Comparison of ENCODE assay signal across 8 mouse cellular contexts in the genomic region with DNA sequence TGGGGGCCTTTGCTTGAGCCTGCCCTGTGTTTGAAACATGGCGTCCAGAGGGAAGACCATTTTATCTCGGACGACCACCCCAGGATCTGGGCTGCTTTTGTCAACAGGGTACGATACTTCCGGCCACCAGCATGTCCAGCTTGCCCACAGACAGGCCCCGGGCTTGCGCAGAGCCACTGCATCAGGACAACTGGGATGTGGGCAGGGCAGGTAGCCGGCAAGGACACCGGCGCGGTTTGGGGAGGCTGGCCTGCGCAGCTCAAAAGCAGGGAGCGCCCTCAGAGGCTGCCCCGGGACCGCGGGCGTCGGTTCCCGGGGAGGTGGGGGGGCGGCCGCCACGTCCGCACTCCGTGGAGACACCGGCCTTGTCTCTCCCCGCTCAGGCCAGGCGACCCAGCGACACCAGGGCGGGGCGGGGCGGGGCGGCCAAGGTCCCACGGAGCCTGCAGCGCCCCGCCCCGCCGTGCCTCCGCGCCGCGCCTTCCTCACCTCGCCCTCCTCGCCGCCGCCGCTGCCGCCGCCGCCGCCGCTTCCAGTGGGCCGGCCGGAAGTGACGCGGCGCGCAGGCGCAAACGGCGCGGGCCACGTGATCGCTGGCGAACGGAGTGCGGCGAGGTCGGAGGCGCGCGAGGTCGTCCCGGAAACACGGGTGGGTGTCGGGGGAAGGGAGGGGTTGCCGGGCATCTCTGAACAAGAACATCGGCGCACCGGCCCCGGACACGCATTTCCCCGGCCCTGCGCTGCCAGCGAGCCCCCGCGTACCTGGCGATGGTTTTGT. TPM values are rescaled to one million over a fixed set of nuclear protein-coding genes. Genes with fewer than 3 reads are reported as not detected.
A peak's percentile ranks its signal among the peaks of the same experiment; 100 is the strongest.
DNase-seq lines count a peak whose midpoint lies in the region; ATAC-seq and TF ChIP-seq lines count a peak whose summit lies in the region.

Gene Mcrip1 (minus strand): TSS at position 560 of the 778 bp plus-strand sequence.

- peak; percentile 87 for DNase-seq in c-Kit-negative CD71-positive TER-119-positive erythroid progenitor cells, embryonic 14.5 days (ENCODE audit: low read depth, low spot score)
- peak; percentile 60 for DNase-seq in fibroblast of lung, adult 2 months (ENCODE audit: low read depth)
- DNase-seq in kidney, postnatal 10 days, result peak; percentile 98
- peak; percentile 87 for DNase-seq in liver, embryonic 11.5 days (ENCODE audit: low spot score)
- DNase-seq in spleen, postnatal 4 days (ENCODE audit: low spot score in 2 of 2), result peak; percentile 92 to 98

- peak within 1 kb of the TSS; percentile 100 for H3K9ac ChIP-seq in heart, embryonic 13.5 days
- peak within 1 kb of the TSS; percentile 97 for H3K9ac ChIP-seq in liver, embryonic 11.5 days (ENCODE audit: low read depth, low read length)

- H3K4me2 ChIP-seq in heart, embryonic 13.5 days, result peak within 1 kb of the TSS; percentile 83
- peak within 1 kb of the TSS; percentile 94 for H3K4me2 ChIP-seq in liver, embryonic 11.5 days
- H3K4me2 ChIP-seq in myocyte (ENCODE audit: low read depth), result peak within 1 kb of the TSS; percentile 99

- WGBS in heart, embryonic 13.5 days, result under 1% methylated on average over 71 of the region's 87 CpGs
- WGBS in liver, embryonic 11.5 days, result 1% methylated on average over 81 of the region's 87 CpGs

- no peaks in the 10 kb centered on the region for H3K9me3 ChIP-seq in heart, embryonic 13.5 days
- no peaks in the 10 kb centered on the region for H3K9me3 ChIP-seq in liver, embryonic 11.5 days (ENCODE audit: control insufficient read depth, low read length)

- H3K27ac ChIP-seq in heart, embryonic 13.5 days (replicated peaks), result peak within 1 kb of the TSS; percentile 97
- peak within 1 kb of the TSS; percentile 98 for H3K27ac ChIP-seq in liver, embryonic 11.5 days (ENCODE audit: low read depth, low read length)

- peak within 1 kb of the TSS; percentile 63 for H3ac ChIP-seq in myocyte (ENCODE audit: control insufficient read depth, insufficient read length)

- no peaks in the 10 kb centered on the region for H3K27me3 ChIP-seq in heart, embryonic 13.5 days (replicated peaks)
- no peaks in the 10 kb centered on the region for H3K27me3 ChIP-seq in liver, embryonic 11.5 days (replicated peaks; ENCODE audit: control insufficient read depth, insufficient read depth, low read length)
- no peaks in the 10 kb centered on the region for H3K27me3 ChIP-seq in myocyte (ENCODE audit: control insufficient read depth, insufficient read depth, insufficient read length)

- H3K79me2 ChIP-seq in myocyte (ENCODE audit: control insufficient read depth, insufficient read depth), result peaks cover 33% of the 10 kb centered on the region

- peak; percentile 86 for ATAC-seq in CD4-positive, CD25-positive, alpha-beta regulatory T cell, adult 4 months
- ATAC-seq in heart, embryonic 13.5 days (ENCODE audit: extremely low read depth, insufficient number of reproducible peaks, low FRiP score, low TSS enrichment), result peak; percentile 84
- peak; percentile 88 for ATAC-seq in liver, embryonic 11.5 days (replicated peaks; ENCODE audit: low FRiP score)

- H3K4me3 ChIP-seq in heart, embryonic 13.5 days, result peak within 1 kb of the TSS; percentile 95
- H3K4me3 ChIP-seq in liver, embryonic 11.5 days (ENCODE audit: low read depth, low read length), result peak within 1 kb of the TSS; percentile 96
- H3K4me3 ChIP-seq in myocyte, result peak within 1 kb of the TSS; percentile 75

- H3K4me1 ChIP-seq in heart, embryonic 13.5 days, result peaks cover 27% of the 10 kb centered on the region
- H3K4me1 ChIP-seq in liver, embryonic 11.5 days (replicated peaks; ENCODE audit: control insufficient read depth, insufficient read depth, low read length), result peaks cover 23% of the 10 kb centered on the region

- H3K36me3 ChIP-seq in heart, embryonic 13.5 days, result peaks cover 22% of the 10 kb centered on the region
- H3K36me3 ChIP-seq in liver, embryonic 11.5 days (ENCODE audit: control insufficient read depth, insufficient read depth, low read length), result peaks cover 5% of the 10 kb centered on the region
- no peaks in the 10 kb centered on the region for H3K36me3 ChIP-seq in myocyte (ENCODE audit: control insufficient read depth, insufficient read depth)

- TF ChIP-seq POLR2A in myocyte (IDR thresholded peaks at IDR 0.05; ENCODE audit: insufficient read length, low read depth), result peak; percentile 92

TF ChIP-seq in myocyte, 11 proteins besides CTCF, POLR2A, EP300 and RAD21:
- no peak for TF ChIP-seq CEBPB (IDR thresholded peaks at IDR 0.05; ENCODE audit: insufficient read depth, poor library complexity, severe bottlenecking)
- TF ChIP-seq TCF3 (IDR thresholded peaks at IDR 0.05; ENCODE audit: insufficient read length, low read depth), result no peak
- TF ChIP-seq USF1 (IDR thresholded peaks at IDR 0.05; ENCODE audit: low read depth), result peak; percentile 89
- TF ChIP-seq REST (IDR thresholded peaks at IDR 0.05; ENCODE audit: insufficient read depth, insufficient read length), result no peak
- no peak for TF ChIP-seq SRF (IDR thresholded peaks at IDR 0.05; ENCODE audit: control insufficient read depth, insufficient read length, low read depth)
- TF ChIP-seq MYOG (IDR thresholded peaks at IDR 0.05; ENCODE audit: control insufficient read depth in 1 of 3, insufficient read depth in 1 of 3, insufficient read length in 2 of 3, low read depth in 2 of 3), result peak in 1 of 3 experiments; percentile 28
- peak; percentile 26 for TF ChIP-seq E2F4 (IDR thresholded peaks at IDR 0.05; ENCODE audit: insufficient read depth)
- peak; percentile 93 for TF ChIP-seq POLR2AphosphoS2 (IDR thresholded peaks at IDR 0.05; ENCODE audit: insufficient read length, low read depth)
- peak in 1 of 3 experiments; percentile 40 for TF ChIP-seq MYOD1 (IDR thresholded peaks at IDR 0.05; ENCODE audit: control insufficient read depth in 1 of 3, insufficient read length in 2 of 3, low read depth in 2 of 3)
- no peak for TF ChIP-seq TCF12 (IDR thresholded peaks at IDR 0.05; ENCODE audit: insufficient read depth, poor library complexity, severe bottlenecking)
- TF ChIP-seq MAX (IDR thresholded peaks at IDR 0.05; ENCODE audit: low read depth), result no peak

RNA-seq across cellular contexts. Expression of gene Mcrip1, which starts in this region (rescaled TPM):
- polyA plus RNA-seq in CD4-positive, CD25-positive, alpha-beta regulatory T cell, adult 4 months (2017; shearing (Covaris generic)), result 100 to 1,000 TPM; 114 to 126 TPM
- polyA plus RNA-seq in heart, embryonic 13.5 days (2015; fragmentation: Nextera tagmentation; extraction: Ambion mirVana), result 134 and 140 TPM in 2 replicates
- 117 and 123 TPM in 2 replicates for polyA plus RNA-seq in liver, embryonic 11.5 days (2014; fragmentation: Nextera tagmentation; extraction: Ambion mirVana)
- 237 TPM for polyA plus RNA-seq in myocyte (2012; fragmentation: generic; extraction: Trizol)

Comparison
In these comparisons a context has a peak if more than half of its experiments do, and no peak if none do; other contexts are left out.
1. Peak in every context shown above with its lines: DNase-seq, ATAC-seq, H3K4me3 ChIP-seq and H3K27ac ChIP-seq.